Mouse (Mus musculus) heart, embryonic 10.5 days (tissue): ENCODE measurements around the gene Pip4k2a. TPM values are rescaled to one million over a fixed set of nuclear protein-coding genes. Genes with fewer than 3 reads are reported as not detected.
A peak's percentile ranks its signal among the peaks of the same experiment; 100 is the strongest.

Source experiments
- DNase-seq: peaks from one replicate; pipeline ENCODE4 v3.0.0-alpha.2; 2017; ENCODE audit warnings: low spot score
- H3K27ac ChIP-seq: fragments of 300-500 bp; sonication (generic); 2 replicates; pipeline ENCODE4 v1.5.1; 2016; ENCODE audit warnings: mild to moderate bottlenecking
- H3K27me3 ChIP-seq: fragments of 300-500 bp; sonication (generic); 2 replicates; pipeline ENCODE4 v1.6.1; 2016; ENCODE audit warnings: mild to moderate bottlenecking; ENCODE audit not compliant: poor library complexity, insufficient read depth, severe bottlenecking
- H3K36me3 ChIP-seq: fragments of 300-500 bp; sonication (generic); 2 replicates; pipeline ENCODE4 v1.6.1; 2016; ENCODE audit warnings: mild to moderate bottlenecking, moderate library complexity
- H3K4me1 ChIP-seq: fragments of 300-500 bp; sonication (generic); 2 replicates; pipeline ENCODE4 v1.6.1; 2016; ENCODE audit warnings: mild to moderate bottlenecking
- H3K4me3 ChIP-seq: fragments of 300-500 bp; sonication (generic); 2 replicates; pipeline ENCODE4 v1.5.1; 2016; ENCODE audit warnings: mild to moderate bottlenecking, moderate library complexity
- H3K9me3 ChIP-seq: fragments of 300-500 bp; sonication (generic); 2 replicates; pipeline ENCODE4 v1.6.1; 2016; ENCODE audit warnings: mild to moderate bottlenecking, moderate library complexity
- WGBS: fragments of 180-500 bp; shearing (Covaris S2); methylation state at CpG from one replicate; pipeline ENCODE4 v1.1.7; 2016; 5-methylcytosine and 5-hydroxymethylcytosine counted together
- polyA plus RNA-seq: library from polyadenylated mRNA; unstranded; fragments of >200 nt; fragmentation: Nextera tagmentation; extraction: Ambion mirVana; gene quantifications from 2 replicates; pipeline ENCODE4 v1.2.1, GENCODE M21; 2016

Pip4k2a gene
- polyA plus RNA-seq, 1 experiment from 2014 or later = 12.0 TPM

DNA sequence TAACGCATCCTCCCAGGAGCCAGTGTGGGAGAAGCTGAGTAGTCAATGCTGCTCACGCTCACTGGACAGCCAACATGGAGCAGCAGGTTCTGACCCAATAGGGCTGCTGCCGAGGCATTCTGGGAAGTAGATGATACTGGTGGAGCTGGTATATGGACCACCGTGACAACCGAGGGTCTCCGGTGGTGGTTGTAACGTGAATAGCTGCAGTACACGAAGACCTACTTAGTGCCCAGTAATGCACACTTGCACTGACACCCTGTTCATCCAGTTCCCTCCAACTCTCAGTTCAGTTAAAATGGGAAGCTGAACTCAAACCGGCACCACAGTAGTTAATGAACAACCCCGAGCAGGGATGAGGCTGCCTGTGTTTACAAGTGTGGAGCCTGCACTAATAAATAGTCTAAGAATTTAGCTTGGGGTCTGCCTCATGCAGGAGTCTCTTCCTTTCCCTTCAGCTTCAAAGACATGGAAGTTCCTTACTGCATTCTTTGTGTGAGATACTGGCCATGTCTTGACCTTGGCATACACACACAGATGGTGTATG, 105.9 kb downstream of the Pip4k2a start:
- H3K4me3 ChIP-seq = no peak overlapping the region
- no peaks in the 10 kb centered on the region for H3K9me3 ChIP-seq
- no peak for DNase-seq
- H3K4me1 ChIP-seq = peaks cover 12% of the 10 kb centered on the region
- H3K36me3 ChIP-seq = no peaks in the 10 kb centered on the region
- H3K27me3 ChIP-seq = no peaks in the 10 kb centered on the region
- WGBS = 84% methylated on average over 10 of the region's 10 CpGs
- H3K27ac ChIP-seq = no peak overlapping the region

DNA sequence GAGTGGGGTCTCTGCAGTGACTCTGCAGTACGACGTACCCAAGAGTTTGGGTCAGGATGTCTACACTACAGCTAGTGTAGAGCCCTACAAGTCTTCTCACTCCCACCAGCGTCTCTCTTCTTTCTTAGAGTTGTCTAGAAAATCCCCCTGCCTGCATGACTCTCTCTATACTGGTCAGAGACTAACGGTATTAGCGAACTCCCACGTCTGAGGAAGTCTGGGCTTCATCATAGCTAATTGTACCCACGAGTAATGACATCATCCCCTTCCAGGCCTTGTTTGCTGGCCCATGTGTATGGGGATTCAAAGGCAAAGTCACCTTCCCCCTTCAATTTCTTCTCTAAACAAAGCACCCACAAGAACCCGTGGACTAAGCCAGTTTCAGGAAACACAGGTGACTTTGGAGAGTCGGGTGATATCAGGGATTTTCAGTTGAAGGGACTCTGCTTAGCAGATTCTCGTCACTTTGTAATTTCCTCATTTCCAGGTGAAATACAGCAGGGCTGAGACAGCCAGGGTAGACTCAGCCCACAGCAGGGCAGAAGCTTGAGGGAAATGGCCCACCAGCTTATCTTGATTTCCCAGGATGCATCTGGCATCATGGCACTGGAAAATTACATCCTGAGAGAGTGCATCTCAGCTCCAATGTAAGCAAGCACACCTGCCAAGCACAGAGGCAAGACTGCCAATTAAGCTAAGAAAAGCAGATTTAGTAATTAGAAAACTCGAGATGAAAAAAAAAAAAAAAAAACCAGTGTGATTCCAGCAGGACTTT, 107.5 kb downstream of the Pip4k2a start:
- Histone ChIP-seq H3K4me1 (peaks cover 8% of the 10 kb centered on the region; the same call in 1 of the 2 replicates), H3K9me3 (no peaks in the 10 kb centered on the region), H3K27me3 (no peaks in the 10 kb centered on the region), H3K27ac (no peak overlapping the region), H3K36me3 (no peaks in the 10 kb centered on the region), H3K4me3 (no peak overlapping the region)
- 51% methylated on average over 11 of the region's 11 CpGs for WGBS
- DNase-seq = no peak

DNA sequence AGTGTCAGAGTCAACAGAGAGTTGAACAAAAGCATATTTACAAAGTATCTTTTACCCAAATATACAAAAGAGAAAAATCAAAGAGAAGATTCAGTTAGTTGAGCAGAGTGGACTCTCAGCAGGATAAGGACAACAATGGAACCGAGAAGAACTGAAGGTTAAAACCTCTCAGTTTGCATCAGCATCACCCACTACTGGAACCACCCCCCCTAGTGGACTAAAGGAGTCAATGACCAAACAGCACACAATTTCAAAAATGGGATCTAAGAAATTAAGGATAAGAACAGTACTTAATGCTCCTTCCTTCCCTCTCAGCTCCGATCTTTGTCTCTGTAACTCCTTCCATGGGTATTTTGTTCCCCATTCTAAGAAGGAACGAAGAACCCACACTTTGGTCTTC, 113.6 kb downstream of the Pip4k2a start:
- no peak for DNase-seq
- no peaks in the 10 kb centered on the region for H3K4me1 ChIP-seq
- H3K36me3 ChIP-seq = no peaks in the 10 kb centered on the region; the same call in 1 of the 2 replicates
- no peak overlapping the region for H3K4me3 ChIP-seq
- H3K27me3 ChIP-seq = no peaks in the 10 kb centered on the region
- WGBS = 84% methylated on average over 3 of the region's 3 CpGs
- no peaks in the 10 kb centered on the region for H3K9me3 ChIP-seq
- H3K27ac ChIP-seq = no peak overlapping the region

DNA sequence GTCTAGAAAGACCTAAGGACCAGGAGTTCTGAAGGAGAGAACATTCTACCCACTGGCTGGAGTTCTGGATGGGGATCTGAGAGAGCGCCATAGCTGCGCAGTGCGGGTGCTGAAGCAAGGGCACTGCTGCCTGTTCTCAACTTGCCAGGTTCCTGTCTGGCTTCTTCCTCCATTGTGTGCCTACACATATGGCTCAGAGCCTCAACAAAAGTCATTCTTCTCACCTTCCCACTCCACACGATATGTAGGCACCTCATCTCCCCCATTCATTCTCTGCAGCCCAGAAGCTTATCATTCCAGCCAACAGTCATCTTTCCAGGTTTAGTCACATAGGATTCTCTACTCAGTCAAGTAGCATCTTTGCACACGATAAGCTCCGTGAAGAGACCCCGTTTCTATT, 123.3 kb downstream of the Pip4k2a start:
- H3K4me1 ChIP-seq = no peaks in the 10 kb centered on the region
- 88% methylated on average over 7 of the region's 7 CpGs for WGBS
- H3K27me3 ChIP-seq = no peaks in the 10 kb centered on the region
- H3K27ac ChIP-seq = no peak overlapping the region
- no peaks in the 10 kb centered on the region for H3K9me3 ChIP-seq
- no peak for DNase-seq
- H3K36me3 ChIP-seq = no peaks in the 10 kb centered on the region; the same call in 1 of the 2 replicates
- no peak overlapping the region for H3K4me3 ChIP-seq

DNA sequence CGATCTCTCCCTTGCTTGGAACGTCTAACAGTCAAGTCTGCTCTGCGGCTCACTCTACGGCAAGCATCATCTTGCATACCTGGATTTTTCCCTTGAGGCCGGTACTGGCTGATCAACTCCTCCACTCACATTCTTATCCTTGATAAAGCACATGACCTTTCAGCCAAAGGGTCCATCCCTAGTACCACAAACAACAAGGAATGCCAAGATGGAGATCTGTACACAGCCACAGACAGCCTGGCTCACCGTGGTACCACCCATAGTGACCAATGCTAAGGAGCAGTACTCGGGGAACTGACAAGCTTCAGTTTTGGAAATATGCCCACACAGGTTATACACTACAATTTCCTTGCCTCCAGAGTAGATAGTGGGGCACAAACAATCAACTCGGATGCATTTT, 123.9 kb downstream of the Pip4k2a start:
- 72% methylated on average over 8 of the region's 8 CpGs for WGBS
- no peak overlapping the region for H3K4me3 ChIP-seq
- no peak for DNase-seq
- no peaks in the 10 kb centered on the region for H3K4me1 ChIP-seq
- H3K36me3 ChIP-seq = no peaks in the 10 kb centered on the region; the same call in 1 of the 2 replicates
- H3K27ac ChIP-seq = no peak overlapping the region
- H3K9me3 ChIP-seq = no peaks in the 10 kb centered on the region
- H3K27me3 ChIP-seq = no peaks in the 10 kb centered on the region

DNA sequence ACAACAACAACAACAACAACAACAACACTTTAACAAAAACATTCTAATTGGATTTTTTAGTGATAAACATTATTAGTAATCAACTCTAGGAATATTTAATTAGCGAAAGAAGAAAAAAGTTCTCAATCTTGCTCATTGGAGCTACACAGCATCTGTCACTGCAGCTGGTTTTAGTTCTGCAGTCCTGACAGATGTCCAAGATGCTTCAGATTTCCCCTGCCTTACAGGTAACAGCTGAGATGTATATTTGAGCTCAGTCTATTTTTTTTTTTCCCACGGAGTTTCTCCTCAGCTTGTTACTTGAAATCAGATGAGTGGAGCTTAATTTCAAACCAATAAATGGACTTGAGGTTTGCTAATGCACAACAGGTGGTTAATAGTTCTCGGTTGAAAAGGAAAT, 124.5 kb downstream of the Pip4k2a start:
- H3K4me3 ChIP-seq = no peak overlapping the region
- DNase-seq = no peak
- WGBS = 84% methylated on average over 3 of the region's 3 CpGs

DNA sequence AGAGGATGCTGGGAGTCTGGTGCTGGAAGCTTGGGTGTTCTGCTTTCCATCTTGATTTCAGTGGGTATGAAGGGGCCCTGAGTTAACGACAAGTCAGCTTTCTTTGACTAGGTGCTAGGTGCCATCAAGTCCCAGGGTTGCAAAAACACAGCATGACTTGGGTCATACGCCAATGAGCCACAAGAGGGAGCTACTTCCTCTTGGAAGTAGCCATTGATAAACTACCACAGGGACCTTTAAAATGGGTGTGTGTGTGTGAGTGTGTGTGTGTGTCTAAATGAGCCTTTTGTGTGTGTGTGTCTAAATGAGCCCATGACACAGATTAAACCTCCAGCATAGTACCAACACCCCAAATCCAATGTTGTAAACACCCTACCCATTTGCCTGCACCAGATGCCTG, 125.1 kb downstream of the Pip4k2a start:
- no peaks in the 10 kb centered on the region for H3K4me1 ChIP-seq
- DNase-seq = peak; percentile 81
- no peak overlapping the region for H3K4me3 ChIP-seq
- H3K27ac ChIP-seq = no peak overlapping the region
- H3K36me3 ChIP-seq = no peaks in the 10 kb centered on the region; the same call in 1 of the 2 replicates
- 14% methylated on average over 2 of the region's 2 CpGs for WGBS
- H3K27me3 ChIP-seq = no peaks in the 10 kb centered on the region
- H3K9me3 ChIP-seq = no peaks in the 10 kb centered on the region

More for the DNA sequence above, 124.5 kb downstream of the Pip4k2a start:
- Histone ChIP-seq H3K9me3 (no peaks in the 10 kb centered on the region), H3K36me3 (no peaks in the 10 kb centered on the region; the same call in 1 of the 2 replicates), H3K27ac (no peak overlapping the region), H3K27me3 (no peaks in the 10 kb centered on the region), H3K4me1 (no peaks in the 10 kb centered on the region)

DNA sequence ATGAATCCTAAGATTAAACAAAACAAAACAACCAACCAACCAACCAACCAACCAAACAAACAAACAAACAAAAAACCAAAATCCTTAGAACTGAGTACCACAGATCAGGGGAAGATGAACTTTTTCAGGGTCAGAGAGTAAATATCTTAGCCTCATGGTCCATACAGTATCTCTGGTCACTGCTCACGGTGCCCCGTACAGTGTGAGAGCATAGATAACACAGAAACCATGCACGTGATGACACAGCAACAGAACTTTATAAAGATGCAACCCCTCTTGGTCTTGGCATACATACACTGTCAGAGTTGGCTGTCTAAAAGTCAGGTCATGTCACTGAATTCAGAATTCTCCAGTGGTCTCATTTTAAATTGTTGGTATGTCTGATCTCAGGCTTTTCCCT, 126.8 kb downstream of the Pip4k2a start:
- Histone ChIP-seq H3K9me3 (no peaks in the 10 kb centered on the region), H3K27me3 (no peaks in the 10 kb centered on the region), H3K27ac (no peak overlapping the region), H3K4me1 (no peaks in the 10 kb centered on the region), H3K4me3 (no peak overlapping the region), H3K36me3 (no peaks in the 10 kb centered on the region; the same call in 1 of the 2 replicates)
- no peak for DNase-seq
- 84% methylated on average over 3 of the region's 3 CpGs for WGBS

DNA sequence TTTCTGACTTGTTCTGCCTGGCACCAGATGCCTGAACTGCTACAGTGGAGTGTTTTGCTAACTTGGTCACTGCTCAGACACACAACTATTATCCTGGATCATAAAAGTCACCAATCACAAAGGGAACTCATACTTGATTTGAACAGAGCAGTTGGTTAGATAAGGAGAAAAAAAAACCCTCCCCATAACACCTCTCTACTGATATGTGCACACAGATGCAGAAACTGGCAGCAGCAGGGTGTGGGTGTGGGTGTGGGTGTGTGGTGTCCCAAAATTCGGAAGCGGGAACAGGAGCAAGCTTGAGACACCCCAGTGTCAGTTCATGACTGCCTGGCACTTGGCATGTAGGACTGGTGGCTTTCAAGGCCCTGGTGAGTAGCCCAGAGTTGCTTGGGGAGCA, 130.9 kb downstream of the Pip4k2a start:
- Histone ChIP-seq H3K9me3 (no peaks in the 10 kb centered on the region), H3K4me3 (no peak overlapping the region), H3K36me3 (peaks cover 10% of the 10 kb centered on the region; the same call in 1 of the 2 replicates), H3K4me1 (no peaks in the 10 kb centered on the region), H3K27me3 (no peaks in the 10 kb centered on the region), H3K27ac (no peak overlapping the region)
- DNase-seq = no peak
- WGBS = 93% methylated on average over 2 of the region's 2 CpGs

DNA sequence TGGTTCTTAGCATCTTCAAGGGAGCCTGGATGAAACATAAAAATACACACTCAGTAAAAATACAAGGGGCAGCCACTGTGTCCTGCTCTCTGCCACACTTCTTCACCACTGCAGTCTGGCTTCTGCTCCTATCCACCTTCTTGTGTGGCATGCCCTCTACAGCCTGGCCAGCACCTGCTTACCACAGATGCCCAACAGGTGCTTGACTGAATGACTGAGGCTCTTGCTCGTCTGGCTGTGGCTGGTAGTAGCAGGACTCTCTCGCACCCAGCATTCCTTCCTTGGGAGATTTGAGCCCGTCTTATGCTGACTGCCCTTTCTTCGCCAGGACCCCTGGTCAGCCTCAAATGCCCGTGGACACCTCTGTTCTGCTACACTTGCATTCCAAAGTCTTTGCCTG, 133.2 kb downstream of the Pip4k2a start:
- Histone ChIP-seq H3K27ac (no peak overlapping the region), H3K36me3 (peaks cover 10% of the 10 kb centered on the region; the same call in 1 of the 2 replicates), H3K27me3 (no peaks in the 10 kb centered on the region), H3K9me3 (no peaks in the 10 kb centered on the region), H3K4me3 (no peak overlapping the region), H3K4me1 (peaks cover 4% of the 10 kb centered on the region; the same call in 1 of the 2 replicates)
- 84% methylated on average over 5 of the region's 5 CpGs for WGBS
- no peak for DNase-seq

DNA sequence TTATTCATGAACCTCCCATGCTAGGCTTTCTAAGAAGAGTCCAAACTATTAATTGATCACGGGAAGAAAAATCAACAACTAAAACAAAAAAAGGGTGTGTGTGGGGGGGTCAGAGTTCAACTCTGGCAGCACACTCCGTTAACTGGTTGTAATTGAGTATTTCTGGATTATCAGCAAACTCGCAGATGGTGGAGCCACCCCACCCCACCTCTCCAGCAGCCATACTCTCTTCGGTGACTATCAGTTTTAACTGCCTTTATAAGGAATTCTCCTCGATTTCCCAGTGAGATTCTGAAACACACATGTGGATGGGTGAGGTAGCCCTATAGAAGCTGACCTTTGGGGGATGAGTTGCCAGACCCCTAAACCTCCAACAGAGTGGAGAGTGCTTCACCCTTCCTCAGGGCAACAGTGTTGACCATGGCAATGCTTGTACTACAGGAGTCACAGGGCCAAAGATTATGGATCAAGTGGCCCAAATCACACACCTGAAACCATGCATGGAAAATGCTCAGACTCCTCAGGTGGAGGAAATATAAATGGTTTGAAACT, 136.2 kb downstream of the Pip4k2a start:
- peaks cover 4% of the 10 kb centered on the region; the same call in 1 of the 2 replicates for H3K4me1 ChIP-seq
- H3K9me3 ChIP-seq = no peaks in the 10 kb centered on the region
- 76% methylated on average over 5 of the region's 5 CpGs for WGBS
- no peak overlapping the region for H3K4me3 ChIP-seq
- H3K36me3 ChIP-seq = peaks cover 10% of the 10 kb centered on the region; the same call in 1 of the 2 replicates
- no peak overlapping the region for H3K27ac ChIP-seq
- DNase-seq = no peak
- no peaks in the 10 kb centered on the region for H3K27me3 ChIP-seq

DNA sequence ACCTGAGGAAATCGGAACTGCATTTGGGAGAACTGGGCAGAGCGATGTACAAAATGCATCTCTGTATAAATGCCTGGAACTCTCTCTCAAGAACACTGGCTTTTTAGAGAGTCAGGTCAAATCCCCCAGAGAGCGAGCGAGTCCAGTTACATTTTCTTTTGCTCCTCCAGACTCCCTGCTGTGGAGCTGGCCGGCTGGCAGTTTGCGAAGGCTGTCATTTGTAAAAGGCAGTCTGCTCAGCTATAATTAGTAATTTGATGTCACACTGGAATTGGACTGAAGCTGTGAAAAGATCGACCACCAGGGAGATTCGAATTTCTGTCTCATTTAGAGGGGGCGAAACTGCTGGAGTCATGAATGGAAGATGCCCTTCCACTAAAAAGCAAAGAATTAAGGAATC, 137.2 kb downstream of the Pip4k2a start:
- Histone ChIP-seq H3K27ac (no peak overlapping the region), H3K9me3 (no peaks in the 10 kb centered on the region), H3K4me1 (peaks cover 6% of the 10 kb centered on the region), H3K4me3 (no peak overlapping the region), H3K36me3 (peaks cover 10% of the 10 kb centered on the region; the same call in 1 of the 2 replicates), H3K27me3 (no peaks in the 10 kb centered on the region)
- WGBS = 45% methylated on average over 9 of the region's 9 CpGs
- no peak for DNase-seq

DNA sequence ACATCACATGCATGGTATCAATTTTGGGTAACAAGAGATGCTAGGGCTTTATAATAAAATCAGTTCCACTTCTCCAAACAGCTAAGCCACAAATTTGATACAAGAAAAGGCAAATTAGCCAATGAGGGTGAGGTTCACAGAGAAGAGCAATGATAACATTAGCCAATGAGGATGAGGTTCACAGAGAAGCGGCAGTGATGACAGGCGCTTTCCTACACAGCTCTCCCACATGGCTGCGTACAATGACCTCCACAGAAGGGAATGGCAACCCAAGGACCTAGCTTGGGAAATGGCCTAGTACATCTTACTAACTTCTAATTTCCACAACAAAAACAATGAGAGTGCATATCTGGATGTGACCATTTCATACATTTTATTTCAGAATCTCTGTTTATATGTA, 140.0 kb downstream of the Pip4k2a start:
- H3K4me1 ChIP-seq = peaks cover 13% of the 10 kb centered on the region
- H3K36me3 ChIP-seq = peaks cover 5% of the 10 kb centered on the region; the same call in 1 of the 2 replicates
- no peak overlapping the region for H3K4me3 ChIP-seq
- H3K9me3 ChIP-seq = no peaks in the 10 kb centered on the region
- no peak overlapping the region for H3K27ac ChIP-seq
- H3K27me3 ChIP-seq = no peaks in the 10 kb centered on the region
- 75% methylated on average over 3 of the region's 3 CpGs for WGBS
- no peak for DNase-seq
